Mouse (Mus musculus): ENCODE data around the gene Tspan3. TPM values are rescaled to one million over a fixed set of nuclear protein-coding genes. Genes with fewer than 3 reads are reported as not detected.

The Tspan3 gene
- polyA plus RNA-seq, 1 experiment from 2014 or later: 399 TPM

- H3K9me3 ChIP-seq (replicated peaks; ENCODE audit: control insufficient read depth, low read length): no peaks in the 10 kb centered on the region
- no peak overlapping the region for H3K27ac ChIP-seq (ENCODE audit: low read length)
- no peak for ATAC-seq (ENCODE audit: insufficient read depth, low FRiP score)
- no peak overlapping the region for H3K4me3 ChIP-seq (replicated peaks; ENCODE audit: low read length)
- H3K36me3 ChIP-seq (ENCODE audit: control insufficient read depth, insufficient read depth, low read length): no peaks in the 10 kb centered on the region
- H3K4me1 ChIP-seq (ENCODE audit: control insufficient read depth, insufficient read depth, low read length): peaks cover 6% of the 10 kb centered on the region
- 81% methylated on average over 16 of the region's 16 CpGs for WGBS
- no peak overlapping the region for H3K9ac ChIP-seq (ENCODE audit: low read length)
- no peaks in the 10 kb centered on the region for H3K27me3 ChIP-seq (ENCODE audit: control insufficient read depth, insufficient read depth, low read length)
- H3K4me2 ChIP-seq (ENCODE audit: low read depth, low read length): no peak overlapping the region
Observed at GRCm38 (mm10) chr9:56126453-56127173, 38.7 kb downstream of the Tspan3 start.

DNA sequence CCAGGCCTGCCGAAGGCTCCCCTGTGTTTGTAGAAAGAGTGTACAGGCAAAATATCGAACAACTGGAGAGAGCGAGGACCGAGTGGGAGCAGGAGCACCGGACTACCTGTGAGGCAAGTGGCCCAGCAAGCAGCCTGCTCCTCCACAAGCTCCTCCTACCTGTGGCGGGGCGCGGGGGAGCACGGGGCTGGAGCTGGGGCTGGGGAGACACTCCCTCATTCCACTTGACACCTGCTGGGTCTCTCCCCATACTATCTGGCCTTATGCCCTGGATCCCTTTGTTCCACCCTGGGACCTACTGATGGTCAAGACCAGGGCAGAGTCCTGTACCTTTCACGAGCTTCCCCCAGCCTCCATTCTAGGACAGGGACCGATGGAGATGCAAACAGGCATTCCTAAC lies 40.7 kb downstream of the Tspan3 start:
- H3K9me3 ChIP-seq (replicated peaks; ENCODE audit: control insufficient read depth, low read length): no peaks in the 10 kb centered on the region
- no peaks in the 10 kb centered on the region for H3K36me3 ChIP-seq (ENCODE audit: control insufficient read depth, insufficient read depth, low read length)
- no peak overlapping the region for H3K27ac ChIP-seq (ENCODE audit: low read length)
- no peak overlapping the region for H3K4me2 ChIP-seq (ENCODE audit: low read depth, low read length)
- no peak overlapping the region for H3K9ac ChIP-seq (ENCODE audit: low read length)
- H3K4me3 ChIP-seq (replicated peaks; ENCODE audit: low read length): no peak overlapping the region
- H3K4me1 ChIP-seq (ENCODE audit: control insufficient read depth, insufficient read depth, low read length): peaks cover 6% of the 10 kb centered on the region
- H3K27me3 ChIP-seq (ENCODE audit: control insufficient read depth, insufficient read depth, low read length): no peaks in the 10 kb centered on the region
- WGBS: 18% methylated on average over 11 of the region's 11 CpGs
- no peak for ATAC-seq (ENCODE audit: insufficient read depth, low FRiP score)

- no peaks in the 10 kb centered on the region for H3K9me3 ChIP-seq (replicated peaks; ENCODE audit: control insufficient read depth, low read length)
- H3K9ac ChIP-seq (ENCODE audit: low read length): no peak overlapping the region
- no peak overlapping the region for H3K4me2 ChIP-seq (ENCODE audit: low read depth, low read length)
- ATAC-seq (ENCODE audit: insufficient read depth, low FRiP score): no peak
- H3K36me3 ChIP-seq (ENCODE audit: control insufficient read depth, insufficient read depth, low read length): no peaks in the 10 kb centered on the region
- no peaks in the 10 kb centered on the region for H3K27me3 ChIP-seq (ENCODE audit: control insufficient read depth, insufficient read depth, low read length)
- H3K4me1 ChIP-seq (ENCODE audit: control insufficient read depth, insufficient read depth, low read length): peaks cover 10% of the 10 kb centered on the region
- no peak overlapping the region for H3K4me3 ChIP-seq (replicated peaks; ENCODE audit: low read length)
- 65% methylated on average over 7 of the region's 7 CpGs for WGBS
- no peak overlapping the region for H3K27ac ChIP-seq (ENCODE audit: low read length)
Observed at GRCm38 (mm10) chr9:56123613-56124012, 41.7 kb downstream of the Tspan3 start.

- no peaks in the 10 kb centered on the region for H3K36me3 ChIP-seq (ENCODE audit: control insufficient read depth, insufficient read depth, low read length)
- H3K9me3 ChIP-seq (replicated peaks; ENCODE audit: control insufficient read depth, low read length): no peaks in the 10 kb centered on the region
- H3K4me1 ChIP-seq (ENCODE audit: control insufficient read depth, insufficient read depth, low read length): peaks cover 10% of the 10 kb centered on the region
- ATAC-seq (ENCODE audit: insufficient read depth, low FRiP score): peak; percentile 54; the same call in 1 of the 2 replicates
- no peak overlapping the region for H3K4me2 ChIP-seq (ENCODE audit: low read depth, low read length)
- WGBS: 41% methylated on average over 8 of the region's 8 CpGs
- H3K9ac ChIP-seq (ENCODE audit: low read length): no peak overlapping the region
- no peaks in the 10 kb centered on the region for H3K27me3 ChIP-seq (ENCODE audit: control insufficient read depth, insufficient read depth, low read length)
- no peak overlapping the region for H3K4me3 ChIP-seq (replicated peaks; ENCODE audit: low read length)
- H3K27ac ChIP-seq (ENCODE audit: low read length): no peak overlapping the region
Observed at GRCm38 (mm10) chr9:56122973-56123372, 42.3 kb downstream of the Tspan3 start.

- no peak overlapping the region for H3K9ac ChIP-seq (ENCODE audit: low read length)
- H3K9me3 ChIP-seq (replicated peaks; ENCODE audit: control insufficient read depth, low read length): no peaks in the 10 kb centered on the region
- no peak overlapping the region for H3K4me3 ChIP-seq (replicated peaks; ENCODE audit: low read length)
- no peak overlapping the region for H3K4me2 ChIP-seq (ENCODE audit: low read depth, low read length)
- no peak for ATAC-seq (ENCODE audit: insufficient read depth, low FRiP score)
- WGBS: 28% methylated on average over 7 of the region's 7 CpGs
- no peak overlapping the region for H3K27ac ChIP-seq (ENCODE audit: low read length)
- H3K36me3 ChIP-seq (ENCODE audit: control insufficient read depth, insufficient read depth, low read length): no peaks in the 10 kb centered on the region
- H3K27me3 ChIP-seq (ENCODE audit: control insufficient read depth, insufficient read depth, low read length): no peaks in the 10 kb centered on the region
- H3K4me1 ChIP-seq (ENCODE audit: control insufficient read depth, insufficient read depth, low read length): peaks cover 10% of the 10 kb centered on the region
Observed at GRCm38 (mm10) chr9:56121097-56121496, 44.2 kb downstream of the Tspan3 start.

- Histone ChIP-seq H3K4me1 (ENCODE audit: control insufficient read depth, insufficient read depth, low read length) (peaks cover 10% of the 10 kb centered on the region), H3K27me3 (ENCODE audit: control insufficient read depth, insufficient read depth, low read length) (no peaks in the 10 kb centered on the region), H3K9me3 (replicated peaks; ENCODE audit: control insufficient read depth, low read length) (no peaks in the 10 kb centered on the region), H3K27ac (ENCODE audit: low read length) (no peak overlapping the region), H3K4me3 (replicated peaks; ENCODE audit: low read length) (no peak overlapping the region), H3K4me2 (ENCODE audit: low read depth, low read length) (no peak overlapping the region), H3K9ac (ENCODE audit: low read length) (no peak overlapping the region), H3K36me3 (ENCODE audit: control insufficient read depth, insufficient read depth, low read length) (no peaks in the 10 kb centered on the region)
- ATAC-seq (ENCODE audit: insufficient read depth, low FRiP score): no peak
- WGBS: 51% methylated on average over 2 of the region's 2 CpGs
Observed at GRCm38 (mm10) chr9:56119651-56120050, 45.6 kb downstream of the Tspan3 start.

- peak overlapping the region; percentile 51 for H3K9ac ChIP-seq (ENCODE audit: low read length)
- peaks cover 10% of the 10 kb centered on the region for H3K4me1 ChIP-seq (ENCODE audit: control insufficient read depth, insufficient read depth, low read length)
- H3K36me3 ChIP-seq (ENCODE audit: control insufficient read depth, insufficient read depth, low read length): no peaks in the 10 kb centered on the region
- peak overlapping the region; percentile 62 for H3K4me2 ChIP-seq (ENCODE audit: low read depth, low read length)
- no peaks in the 10 kb centered on the region for H3K27me3 ChIP-seq (ENCODE audit: control insufficient read depth, insufficient read depth, low read length)
- ATAC-seq (ENCODE audit: insufficient read depth, low FRiP score): peak; percentile 35; the same call in 1 of the 2 replicates
- H3K9me3 ChIP-seq (replicated peaks; ENCODE audit: control insufficient read depth, low read length): no peaks in the 10 kb centered on the region
- WGBS: 5% methylated on average over 14 of the region's 14 CpGs
- H3K4me3 ChIP-seq (replicated peaks; ENCODE audit: low read length): peak overlapping the region; percentile 42
- no peak overlapping the region for H3K27ac ChIP-seq (ENCODE audit: low read length)
Observed at GRCm38 (mm10) chr9:56118582-56118981, 46.7 kb downstream of the Tspan3 start.

- no peaks in the 10 kb centered on the region for H3K27me3 ChIP-seq (ENCODE audit: control insufficient read depth, insufficient read depth, low read length)
- no peak for ATAC-seq (ENCODE audit: insufficient read depth, low FRiP score)
- no peaks in the 10 kb centered on the region for H3K9me3 ChIP-seq (replicated peaks; ENCODE audit: control insufficient read depth, low read length)
- H3K4me1 ChIP-seq (ENCODE audit: control insufficient read depth, insufficient read depth, low read length): peaks cover 10% of the 10 kb centered on the region
- H3K9ac ChIP-seq (ENCODE audit: low read length): no peak overlapping the region
- H3K36me3 ChIP-seq (ENCODE audit: control insufficient read depth, insufficient read depth, low read length): no peaks in the 10 kb centered on the region
- no peak overlapping the region for H3K27ac ChIP-seq (ENCODE audit: low read length)
- WGBS: 77% methylated on average over 5 of the region's 5 CpGs
- H3K4me3 ChIP-seq (replicated peaks; ENCODE audit: low read length): no peak overlapping the region
- no peak overlapping the region for H3K4me2 ChIP-seq (ENCODE audit: low read depth, low read length)
Observed at GRCm38 (mm10) chr9:56118091-56118490, 47.2 kb downstream of the Tspan3 start.

DNA sequence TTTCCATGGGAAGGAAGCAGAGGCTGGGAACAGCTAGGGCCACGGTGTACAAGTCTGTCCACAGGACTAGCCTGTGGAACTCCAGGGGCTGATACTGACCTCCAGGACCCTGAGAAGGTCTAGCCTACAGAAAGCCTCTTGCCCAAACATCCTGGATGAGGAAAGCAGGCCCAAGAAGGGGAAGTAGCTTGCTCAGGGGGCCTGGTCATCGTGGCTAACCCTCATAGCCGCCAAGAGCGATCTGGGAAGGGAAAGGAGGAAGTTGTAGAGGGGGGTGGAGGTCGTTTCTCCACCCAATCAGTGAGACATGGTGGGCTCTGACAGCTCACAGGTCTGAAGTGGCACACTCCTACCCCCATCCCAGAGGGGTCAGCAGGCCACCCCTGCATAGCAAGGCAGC lies 57.1 kb downstream of the Tspan3 start:
- H3K27me3 ChIP-seq (ENCODE audit: control insufficient read depth, insufficient read depth, low read length): no peaks in the 10 kb centered on the region
- no peak overlapping the region for H3K27ac ChIP-seq (ENCODE audit: low read length)
- no peaks in the 10 kb centered on the region for H3K9me3 ChIP-seq (replicated peaks; ENCODE audit: control insufficient read depth, low read length)
- H3K9ac ChIP-seq (ENCODE audit: low read length): no peak overlapping the region
- H3K4me2 ChIP-seq (ENCODE audit: low read depth, low read length): no peak overlapping the region
- WGBS: 69% methylated on average over 5 of the region's 5 CpGs
- H3K4me3 ChIP-seq (replicated peaks; ENCODE audit: low read length): no peak overlapping the region
- ATAC-seq (ENCODE audit: insufficient read depth, low FRiP score): no peak
- H3K36me3 ChIP-seq (ENCODE audit: control insufficient read depth, insufficient read depth, low read length): no peaks in the 10 kb centered on the region
- H3K4me1 ChIP-seq (ENCODE audit: control insufficient read depth, insufficient read depth, low read length): no peaks in the 10 kb centered on the region

Data from stomach, embryonic 16.5 days (tissue).